In the genomic region with DNA sequence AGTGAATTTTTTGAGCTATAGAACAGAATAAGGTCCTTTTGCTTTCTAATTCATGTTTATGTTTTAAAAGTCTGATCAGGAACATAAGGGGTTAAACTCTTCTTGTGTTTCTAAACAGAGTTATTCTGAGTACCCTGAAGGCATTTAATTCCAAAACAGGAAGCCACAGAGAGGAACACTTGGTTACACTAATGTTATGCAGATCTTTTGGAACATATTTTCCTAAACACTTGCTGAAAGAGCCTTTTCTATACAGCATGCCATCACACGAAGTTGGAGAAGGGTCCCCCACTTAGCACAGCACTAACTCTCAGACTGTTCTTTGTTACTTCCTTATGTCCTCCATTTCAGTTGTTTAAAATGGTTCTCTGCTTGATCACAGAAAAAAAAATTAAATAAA, we compare ENCODE assay signal across 9 mouse cellular contexts.
DNase-seq lines count a peak whose midpoint lies in the region; ATAC-seq and TF ChIP-seq lines count a peak whose summit lies in the region.
"Had no signal": no experiment of that assay in that cellular context is flagged by ENCODE, and none has a peak within 500 bp of the region (broad histone marks: within the 10 kb centered on the region; RNA-seq: fewer than 3 reads in every experiment).

No protein-coding gene starts in this region.

- H3K27ac ChIP-seq in liver, adult 2 months (replicated peaks; ENCODE audit: insufficient read depth, low read depth, low read length) = no peak overlapping the region
- H3K27ac ChIP-seq in liver, embryonic 12.5 days = no peak overlapping the region
- H3K27ac ChIP-seq in bone marrow macrophage, adult 2 months (ENCODE audit: insufficient read depth, low read depth, low read length) = peak overlapping the region; percentile 84
- peak overlapping the region; percentile 61; the same call in 1 of the 2 replicates for H3K27ac ChIP-seq in midbrain, embryonic 15.5 days

- DNase-seq in liver, adult 2 months (ENCODE audit: extremely low read depth, low read depth, low spot score) = peak; percentile 4
- DNase-seq in right cerebral cortex, adult 2 months (ENCODE audit: low spot score in 2 of 2) = no peak
- DNase-seq in layer of hippocampus, adult 9-11 months = no peak
- no peak for DNase-seq in adrenal gland, postnatal 14 days

- H3K4me3 ChIP-seq in liver, adult 2 months (ENCODE audit: insufficient read depth, low read depth, low read length) = no peak overlapping the region
- H3K4me3 ChIP-seq in liver, embryonic 12.5 days = no peak overlapping the region
- no peak overlapping the region for H3K4me3 ChIP-seq in bone marrow macrophage, adult 2 months (ENCODE audit: insufficient read depth, low read length)
- no peak overlapping the region for H3K4me3 ChIP-seq in midbrain, embryonic 15.5 days
- H3K4me3 ChIP-seq: stomach, embryonic 15.5 days had no signal

- ATAC-seq in liver, embryonic 12.5 days = no peak
- ATAC-seq in granulocyte monocyte progenitor cell, adult 5-6 weeks (replicated peaks; ENCODE audit: poor library complexity, severe bottlenecking) = peak; percentile 66
- ATAC-seq in midbrain, embryonic 15.5 days (replicated peaks) = peak; percentile 57; the same call in 1 of the 2 replicates

- H3K4me1 ChIP-seq in liver, adult 2 months (ENCODE audit: control insufficient read depth, insufficient read depth, low read length) = no peaks in the 10 kb centered on the region
- 0 out of 2 replicates have a peak, but pooled peaks cover 11% of the 10 kb centered on the region for H3K4me1 ChIP-seq in liver, embryonic 12.5 days
- H3K4me1 ChIP-seq in bone marrow macrophage, adult 2 months (ENCODE audit: control insufficient read depth, insufficient read depth, low read length) = peaks cover 23% of the 10 kb centered on the region
- H3K4me1 ChIP-seq in midbrain, embryonic 15.5 days = peaks cover 16% of the 10 kb centered on the region
- H3K4me1 ChIP-seq: stomach, embryonic 15.5 days had no signal

- no peak overlapping the region for H3K4me2 ChIP-seq in liver, embryonic 12.5 days
- H3K4me2 ChIP-seq in midbrain, embryonic 15.5 days = no peak overlapping the region
- H3K4me2 ChIP-seq: stomach, embryonic 15.5 days had no signal

- H3K79me2 ChIP-seq in liver, adult 2 months (ENCODE audit: control insufficient read depth, insufficient read depth, low read length) = no peaks in the 10 kb centered on the region

- TF ChIP-seq POLR2A in liver, adult 2 months (IDR thresholded peaks at IDR 0.05; ENCODE audit: extremely low read depth, insufficient read depth, low read length) = no peak
- TF ChIP-seq POLR2A in bone marrow macrophage, adult 2 months (IDR thresholded peaks at IDR 0.05; ENCODE audit: borderline replicate concordance, low read depth, low read length) = no peak

- WGBS in liver, adult 2 months = 49% methylated on average over 1 of the region's 1 CpGs
- 14% methylated on average over 1 of the region's 1 CpGs for WGBS in liver, embryonic 12.5 days (ENCODE audit: insufficient replicate concordance)
- 3% methylated on average over 1 of the region's 1 CpGs for WGBS in midbrain, embryonic 15.5 days

- H3K27me3 ChIP-seq in liver, adult 2 months (ENCODE audit: control insufficient read depth, insufficient read depth, low read length) = no peaks in the 10 kb centered on the region
- no peaks in the 10 kb centered on the region for H3K27me3 ChIP-seq in liver, embryonic 12.5 days (replicated peaks)
- H3K27me3 ChIP-seq in midbrain, embryonic 15.5 days (replicated peaks) = no peaks in the 10 kb centered on the region
- H3K27me3 ChIP-seq: stomach, embryonic 15.5 days had no signal

- H3K9ac ChIP-seq in liver, adult 2 months (ENCODE audit: low read depth, low read length) = no peak overlapping the region
- H3K9ac ChIP-seq in liver, embryonic 12.5 days = no peak overlapping the region
- no peak overlapping the region for H3K9ac ChIP-seq in midbrain, embryonic 15.5 days
- H3K9ac ChIP-seq: stomach, embryonic 15.5 days had no signal

- no peaks in the 10 kb centered on the region for H3K9me3 ChIP-seq in liver, embryonic 12.5 days (replicated peaks)
- no peaks in the 10 kb centered on the region for H3K9me3 ChIP-seq in midbrain, embryonic 15.5 days
- H3K9me3 ChIP-seq: stomach, embryonic 15.5 days had no signal

- TF ChIP-seq CTCF in liver, adult 2 months (IDR thresholded peaks at IDR 0.05; ENCODE audit: low read depth, low read length) = no peak
- TF ChIP-seq CTCF in bone marrow macrophage, adult 2 months (IDR thresholded peaks at IDR 0.05; ENCODE audit: low read depth, low read length) = no peak

- no peaks in the 10 kb centered on the region for H3K36me3 ChIP-seq in liver, adult 2 months (ENCODE audit: control insufficient read depth, insufficient read depth, low read length)
- no peaks in the 10 kb centered on the region for H3K36me3 ChIP-seq in liver, embryonic 12.5 days
- H3K36me3 ChIP-seq in midbrain, embryonic 15.5 days (replicated peaks) = no peaks in the 10 kb centered on the region
- H3K36me3 ChIP-seq: stomach, embryonic 15.5 days had no signal

Comparison
In these comparisons a context has a peak if more than half of its experiments do, and no peak if none do; other contexts are left out.
1. H3K27ac ChIP-seq: peak in bone marrow macrophage, adult 2 months (single experiment) and midbrain, embryonic 15.5 days (single experiment); none in liver, adult 2 months (single experiment) and liver, embryonic 12.5 days (single experiment).